Comparison of ENCODE assay signal across 8 mouse cellular contexts in the genomic region with DNA sequence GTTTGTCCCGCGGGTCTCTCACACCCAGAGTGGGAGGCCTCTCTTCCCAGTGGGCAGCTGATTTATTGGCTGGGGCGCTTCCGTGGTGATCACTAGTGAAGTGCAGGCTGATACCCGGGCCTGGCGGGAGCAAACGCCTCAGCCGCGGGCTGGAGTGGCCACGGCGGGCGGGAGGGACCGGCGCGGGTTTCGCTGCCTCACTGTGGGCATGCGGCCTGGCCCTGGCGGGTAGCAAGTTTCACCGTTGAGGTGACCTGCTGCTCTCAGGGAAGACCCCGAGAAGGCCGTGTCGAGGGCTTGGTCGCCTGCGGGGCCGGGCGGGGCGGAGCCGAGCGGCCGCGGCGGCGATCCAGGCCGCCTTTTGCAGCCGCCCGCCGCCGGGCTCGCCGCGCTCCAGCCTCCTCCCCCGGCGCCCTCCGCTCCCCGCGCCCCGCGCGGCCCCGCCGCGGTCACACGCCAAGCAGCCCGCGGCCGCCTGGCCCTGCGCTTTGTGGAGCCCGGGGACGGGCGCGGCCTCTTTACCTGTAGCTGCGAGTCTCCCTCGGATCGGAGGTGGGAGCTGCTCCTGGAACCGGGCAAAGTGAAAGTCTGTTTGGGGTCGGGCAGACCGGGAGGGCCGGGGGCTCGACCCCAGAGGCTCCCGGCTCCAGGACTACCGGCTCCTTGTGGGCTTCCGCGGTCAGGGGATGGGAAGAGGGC.
DNase-seq lines count a peak whose midpoint lies in the region; ATAC-seq and TF ChIP-seq lines count a peak whose summit lies in the region.

No protein-coding gene starts in this region.

- no peak for TF ChIP-seq CTCF in liver, embryonic 14.5 days (IDR thresholded peaks at IDR 0.05; ENCODE audit: low read depth)

- peak overlapping the region; percentile 92 for H3K4me3 ChIP-seq in heart, embryonic 11.5 days (ENCODE audit: low read depth, low read length)
- peak overlapping the region; percentile 82 for H3K4me3 ChIP-seq in kidney, embryonic 15.5 days (replicated peaks)
- peak overlapping the region; percentile 82 to 94 for H3K4me3 ChIP-seq in liver, embryonic 14.5 days (ENCODE audit: insufficient read depth in 1 of 2, low read depth in 2 of 2, low read length in 2 of 2)
- H3K4me3 ChIP-seq in stomach, embryonic 14.5 days (ENCODE audit: low read depth, low read length) = peak overlapping the region; percentile 94

- H3K9ac ChIP-seq in heart, embryonic 11.5 days (ENCODE audit: low read depth, low read length) = peak overlapping the region; percentile 92
- H3K9ac ChIP-seq in kidney, embryonic 15.5 days = peak overlapping the region; percentile 96
- H3K9ac ChIP-seq in liver, embryonic 14.5 days (replicated peaks) = peak overlapping the region; percentile 93
- H3K9ac ChIP-seq in stomach, embryonic 14.5 days (replicated peaks; ENCODE audit: low read depth, low read length) = peak overlapping the region; percentile 97

- peaks cover 21% of the 10 kb centered on the region for H3K4me1 ChIP-seq in heart, embryonic 11.5 days (ENCODE audit: control insufficient read depth, insufficient read depth, low read length)
- peaks cover 63% of the 10 kb centered on the region for H3K4me1 ChIP-seq in kidney, embryonic 15.5 days
- peaks cover 12 to 28% of the 10 kb centered on the region in 2 experiments for H3K4me1 ChIP-seq in liver, embryonic 14.5 days (replicated peaks; ENCODE audit: control insufficient read depth in 2 of 2, insufficient read depth in 2 of 2, low read length in 1 of 2)
- H3K4me1 ChIP-seq in stomach, embryonic 14.5 days (ENCODE audit: control insufficient read depth, insufficient read depth, low read length) = peaks cover 25% of the 10 kb centered on the region

- peak; percentile 81 for ATAC-seq in erythroblast, adult 5-6 weeks (replicated peaks; ENCODE audit: low FRiP score, poor library complexity, severe bottlenecking)
- peak; percentile 89 for ATAC-seq in heart, embryonic 11.5 days (replicated peaks; ENCODE audit: insufficient number of reproducible peaks, low FRiP score, low TSS enrichment)
- ATAC-seq in kidney, embryonic 15.5 days (replicated peaks; ENCODE audit: low FRiP score) = peak; percentile 91
- ATAC-seq in liver, embryonic 14.5 days (ENCODE audit: insufficient read depth) = peak; percentile 88
- peak; percentile 91 for ATAC-seq in stomach, embryonic 14.5 days (ENCODE audit: insufficient number of reproducible peaks, insufficient read depth, low FRiP score, low read depth)

- no peak for TF ChIP-seq EP300 in liver, embryonic 14.5 days (IDR thresholded peaks at IDR 0.05; ENCODE audit: low read depth)

- H3K36me3 ChIP-seq in heart, embryonic 11.5 days (ENCODE audit: control insufficient read depth, insufficient read depth, low read length) = no peaks in the 10 kb centered on the region
- peaks cover 19% of the 10 kb centered on the region; the same call in 1 of the 2 replicates for H3K36me3 ChIP-seq in kidney, embryonic 15.5 days
- no peaks in the 10 kb centered on the region; the same call in 1 of the 2 replicates for H3K36me3 ChIP-seq in liver, embryonic 14.5 days (replicated peaks; ENCODE audit: control insufficient read depth, insufficient read depth, low read depth)
- H3K36me3 ChIP-seq in stomach, embryonic 14.5 days (ENCODE audit: control insufficient read depth, insufficient read depth, low read length) = no peaks in the 10 kb centered on the region

- under 1% methylated on average over 33 of the region's 73 CpGs for WGBS in heart, embryonic 11.5 days (ENCODE audit: insufficient replicate concordance)
- WGBS in kidney, embryonic 15.5 days = under 1% methylated on average over 65 of the region's 73 CpGs
- WGBS in liver, embryonic 14.5 days (ENCODE audit: insufficient replicate concordance) = under 1% methylated on average over 62 of the region's 73 CpGs
- under 1% methylated on average over 70 of the region's 73 CpGs for WGBS in stomach, embryonic 14.5 days

- peak overlapping the region; percentile 67 for H3K4me2 ChIP-seq in heart, embryonic 11.5 days
- peak overlapping the region; percentile 67 for H3K4me2 ChIP-seq in kidney, embryonic 15.5 days
- H3K4me2 ChIP-seq in liver, embryonic 14.5 days (ENCODE audit: low read depth) = peak overlapping the region; percentile 93
- peak overlapping the region; percentile 78 for H3K4me2 ChIP-seq in stomach, embryonic 14.5 days (replicated peaks; ENCODE audit: low read depth, low read length)

- DNase-seq in CD4-positive helper T cell, adult 2 months (ENCODE audit: low read depth, low spot score) = peak; percentile 68
- peak; percentile 80 for DNase-seq in brain, adult 2 months (ENCODE audit: low read depth, low spot score)
- DNase-seq in liver, embryonic 14.5 days (ENCODE audit: low read depth in 3 of 3, low spot score in 3 of 3) = peak in 1 of 3 experiments; percentile 52
- peak; percentile 84 for DNase-seq in neural tube, embryonic 10.5 days (ENCODE audit: extremely low spot score, low spot score)

- no peaks in the 10 kb centered on the region for H3K9me3 ChIP-seq in heart, embryonic 11.5 days (replicated peaks; ENCODE audit: control insufficient read depth, low read length)
- no peaks in the 10 kb centered on the region for H3K9me3 ChIP-seq in kidney, embryonic 15.5 days (replicated peaks)
- H3K9me3 ChIP-seq in liver, embryonic 14.5 days (ENCODE audit: control insufficient read depth, low read length) = no peaks in the 10 kb centered on the region
- H3K9me3 ChIP-seq in stomach, embryonic 14.5 days (ENCODE audit: control insufficient read depth, low read depth, low read length) = no peaks in the 10 kb centered on the region

- peak overlapping the region; percentile 93 for H3K27ac ChIP-seq in heart, embryonic 11.5 days (ENCODE audit: low read depth, low read length)
- H3K27ac ChIP-seq in kidney, embryonic 15.5 days = peak overlapping the region; percentile 98
- H3K27ac ChIP-seq in liver, embryonic 14.5 days = peak overlapping the region; percentile 60
- peak overlapping the region; percentile 97 for H3K27ac ChIP-seq in stomach, embryonic 14.5 days (ENCODE audit: low read length)

- H3K27me3 ChIP-seq in heart, embryonic 11.5 days (ENCODE audit: control insufficient read depth, insufficient read depth, low read length) = no peaks in the 10 kb centered on the region
- H3K27me3 ChIP-seq in kidney, embryonic 15.5 days = no peaks in the 10 kb centered on the region
- no peaks in the 10 kb centered on the region for H3K27me3 ChIP-seq in liver, embryonic 14.5 days (ENCODE audit: control insufficient read depth, insufficient read depth, low read length)
- no peaks in the 10 kb centered on the region for H3K27me3 ChIP-seq in stomach, embryonic 14.5 days (ENCODE audit: control insufficient read depth, insufficient read depth, low read length)
